Mouse (Mus musculus): Measurements from ENCODE around the gene Gtf3c1.

Gtf3c1 gene

GRCm38 (mm10) chr7:125707593-125708022 is at the start of gene Gtf3c1, which contains the start of gene D430042O09Rik:
TSS of gene Gtf3c1 (minus strand) at chr7:125707780.
TSS of gene D430042O09Rik (plus strand) at chr7:125707888.
- ATAC-seq (ENCODE audit: insufficient number of reproducible peaks, low FRiP score, low TSS enrichment) = peak; percentile 98

- ATAC-seq (ENCODE audit: insufficient number of reproducible peaks, low FRiP score, low TSS enrichment) = no peak
Measured at GRCm38 (mm10) chr7:125756806-125757205, 49.2 kb upstream of the Gtf3c1 start.

GRCm38 (mm10) chr7:125753326-125753715 is 45.7 kb upstream of the Gtf3c1 start:
- ATAC-seq (ENCODE audit: insufficient number of reproducible peaks, low FRiP score, low TSS enrichment) = no peak

- no peak for ATAC-seq (ENCODE audit: insufficient number of reproducible peaks, low FRiP score, low TSS enrichment)
Measured at GRCm38 (mm10) chr7:125752699-125753325, 45.2 kb upstream of the Gtf3c1 start.

- ATAC-seq (ENCODE audit: insufficient number of reproducible peaks, low FRiP score, low TSS enrichment) = no peak
Measured at GRCm38 (mm10) chr7:125748186-125748585, 40.6 kb upstream of the Gtf3c1 start.

- ATAC-seq (ENCODE audit: insufficient number of reproducible peaks, low FRiP score, low TSS enrichment) = no peak
Measured at GRCm38 (mm10) chr7:125747316-125747690, 39.7 kb upstream of the Gtf3c1 start.

- no peak for ATAC-seq (ENCODE audit: insufficient number of reproducible peaks, low FRiP score, low TSS enrichment)
Measured at GRCm38 (mm10) chr7:125746621-125747315, 39.2 kb upstream of the Gtf3c1 start.

GRCm38 (mm10) chr7:125744774-125745173 is 37.2 kb upstream of the Gtf3c1 start:
- ATAC-seq (ENCODE audit: insufficient number of reproducible peaks, low FRiP score, low TSS enrichment) = no peak

- ATAC-seq (ENCODE audit: insufficient number of reproducible peaks, low FRiP score, low TSS enrichment) = no peak
Measured at GRCm38 (mm10) chr7:125741271-125741703, 33.7 kb upstream of the Gtf3c1 start.

- no peak for ATAC-seq (ENCODE audit: insufficient number of reproducible peaks, low FRiP score, low TSS enrichment)
Measured at GRCm38 (mm10) chr7:125740521-125740920, 32.9 kb upstream of the Gtf3c1 start.

GRCm38 (mm10) chr7:125736366-125737015 is 28.9 kb upstream of the Gtf3c1 start:
- ATAC-seq (ENCODE audit: insufficient number of reproducible peaks, low FRiP score, low TSS enrichment) = no peak

- no peak for ATAC-seq (ENCODE audit: insufficient number of reproducible peaks, low FRiP score, low TSS enrichment)
Measured at GRCm38 (mm10) chr7:125733791-125734190, 26.2 kb upstream of the Gtf3c1 start.

- ATAC-seq (ENCODE audit: insufficient number of reproducible peaks, low FRiP score, low TSS enrichment) = no peak
Measured at GRCm38 (mm10) chr7:125731679-125732078, 24.1 kb upstream of the Gtf3c1 start.

- ATAC-seq (ENCODE audit: insufficient number of reproducible peaks, low FRiP score, low TSS enrichment) = peak; percentile 82; the same call in 1 of the 2 replicates
Measured at GRCm38 (mm10) chr7:125723189-125723972, 15.8 kb upstream of the Gtf3c1 start.

GRCm38 (mm10) chr7:125722127-125722526 is 14.5 kb upstream of the Gtf3c1 start:
- ATAC-seq (ENCODE audit: insufficient number of reproducible peaks, low FRiP score, low TSS enrichment) = no peak

GRCm38 (mm10) chr7:125721033-125721432 is 13.5 kb upstream of the Gtf3c1 start:
- no peak for ATAC-seq (ENCODE audit: insufficient number of reproducible peaks, low FRiP score, low TSS enrichment)

- no peak for ATAC-seq (ENCODE audit: insufficient number of reproducible peaks, low FRiP score, low TSS enrichment)
Measured at GRCm38 (mm10) chr7:125720370-125720769, 12.8 kb upstream of the Gtf3c1 start.

GRCm38 (mm10) chr7:125717612-125718011 is 10.0 kb upstream of the Gtf3c1 start:
- ATAC-seq (ENCODE audit: insufficient number of reproducible peaks, low FRiP score, low TSS enrichment) = no peak

GRCm38 (mm10) chr7:125716724-125717123 is 9.1 kb upstream of the Gtf3c1 start:
- no peak for ATAC-seq (ENCODE audit: insufficient number of reproducible peaks, low FRiP score, low TSS enrichment)

- ATAC-seq (ENCODE audit: insufficient number of reproducible peaks, low FRiP score, low TSS enrichment) = no peak
Measured at GRCm38 (mm10) chr7:125714803-125715202, 7.2 kb upstream of the Gtf3c1 start.
